Mouse (Mus musculus) lung, postnatal 25 days (tissue): ENCODE data around the gene Fam124b.

ENCODE experiments used
- DNase-seq: peaks from one replicate; pipeline ENCODE4 v3.0.0; 2022; ENCODE audit warnings: low spot score

Fam124b gene

DNA sequence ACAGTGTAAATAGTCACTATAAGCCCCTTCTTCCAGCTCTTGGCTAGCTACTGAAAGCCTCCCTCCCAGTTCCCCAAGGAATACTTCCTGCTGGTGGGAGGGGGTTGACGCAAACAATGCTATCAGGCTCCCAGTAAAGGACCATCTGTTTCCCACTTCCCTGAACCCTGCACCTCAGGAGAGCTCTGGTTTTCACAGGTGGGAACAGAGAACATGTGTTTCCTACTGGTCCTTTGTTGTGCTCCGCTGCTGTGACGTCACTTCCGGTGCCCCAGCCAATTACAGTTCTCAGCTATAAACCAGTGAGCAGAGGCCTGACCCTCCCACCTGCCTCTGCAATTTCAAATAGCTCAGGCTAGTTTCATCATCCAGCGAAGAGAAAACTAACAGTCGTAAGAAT, at the start of gene Fam124b:
Gene Fam124b, minus strand, starts transcription at position 206 of the 400 bp plus-strand sequence.
- DNase-seq: peak; percentile 61

GRCm38 (mm10) chr1:80260443-80260842, 42.2 kb upstream of the Fam124b start:
- no peak for DNase-seq

- DNase-seq: no peak
These were observed 40.4 kb upstream of the Fam124b start for GRCm38 (mm10) chr1:80258632-80259031.

GRCm38 (mm10) chr1:80253309-80253708, 35.0 kb upstream of the Fam124b start:
- no peak for DNase-seq

- DNase-seq: no peak
These were observed 32.0 kb upstream of the Fam124b start for GRCm38 (mm10) chr1:80250247-80250646.

- no peak for DNase-seq
These were observed 28.9 kb upstream of the Fam124b start for GRCm38 (mm10) chr1:80247131-80247530.

- DNase-seq: peak; percentile 10
These were observed 25.9 kb upstream of the Fam124b start for GRCm38 (mm10) chr1:80244123-80244522.

GRCm38 (mm10) chr1:80241579-80241978, 23.3 kb upstream of the Fam124b start:
- DNase-seq: no peak

GRCm38 (mm10) chr1:80240017-80240660, 21.9 kb upstream of the Fam124b start:
- no peak for DNase-seq

DNA sequence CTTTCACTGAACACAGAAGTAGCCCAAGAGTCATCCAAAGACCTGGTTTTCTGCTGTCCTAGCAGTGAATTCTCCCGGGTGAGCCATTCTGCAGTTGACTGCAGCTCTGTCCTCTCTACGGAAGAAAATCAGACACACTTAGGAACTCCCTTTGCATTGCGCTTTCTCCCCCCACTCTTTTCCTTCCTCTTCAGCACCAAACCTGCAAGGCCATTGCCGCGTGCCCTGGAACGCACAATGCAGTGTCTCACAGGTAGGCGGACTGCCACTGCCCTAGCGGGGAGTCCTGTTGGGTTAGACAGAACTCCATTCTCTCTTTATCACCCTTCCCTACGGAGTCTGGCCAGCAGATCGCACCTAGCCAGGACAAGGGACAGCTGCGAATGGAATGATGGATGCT, 21.2 kb upstream of the Fam124b start:
- no peak for DNase-seq

- DNase-seq: peak; percentile 31
These were observed 18.9 kb upstream of the Fam124b start for GRCm38 (mm10) chr1:80236951-80237702.

- no peak for DNase-seq
These were observed 17.9 kb upstream of the Fam124b start for GRCm38 (mm10) chr1:80236126-80236525.

GRCm38 (mm10) chr1:80230612-80231011, 12.3 kb upstream of the Fam124b start:
- DNase-seq: no peak

DNA sequence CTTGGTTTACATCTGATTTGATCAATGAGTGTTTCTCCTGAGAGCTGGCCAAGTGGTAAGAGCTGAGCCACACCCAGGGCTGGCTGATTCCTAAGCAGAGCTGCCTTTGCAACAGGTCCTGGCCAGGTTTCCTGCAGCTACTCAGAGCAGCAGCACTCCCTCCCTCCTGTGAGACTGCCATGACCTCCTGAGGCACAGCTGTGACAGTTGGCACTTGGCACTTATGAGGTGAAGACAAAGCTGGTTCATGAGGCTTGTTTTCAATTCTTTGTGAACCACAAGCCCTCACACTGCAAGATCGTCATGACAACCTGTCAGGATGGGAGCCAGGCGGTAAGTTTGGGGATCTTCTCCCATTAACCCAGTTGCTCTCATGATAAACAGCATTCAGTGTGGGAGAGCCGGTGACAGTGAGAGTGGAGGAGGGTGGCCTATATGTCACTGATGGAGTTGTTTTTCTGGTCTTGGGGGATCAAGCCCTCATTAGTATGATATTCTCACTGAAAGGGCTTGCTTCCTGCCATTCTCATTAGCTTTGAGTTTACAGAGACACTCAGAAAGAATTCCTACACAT, 6.7 kb upstream of the Fam124b start:
- DNase-seq: no peak

DNA sequence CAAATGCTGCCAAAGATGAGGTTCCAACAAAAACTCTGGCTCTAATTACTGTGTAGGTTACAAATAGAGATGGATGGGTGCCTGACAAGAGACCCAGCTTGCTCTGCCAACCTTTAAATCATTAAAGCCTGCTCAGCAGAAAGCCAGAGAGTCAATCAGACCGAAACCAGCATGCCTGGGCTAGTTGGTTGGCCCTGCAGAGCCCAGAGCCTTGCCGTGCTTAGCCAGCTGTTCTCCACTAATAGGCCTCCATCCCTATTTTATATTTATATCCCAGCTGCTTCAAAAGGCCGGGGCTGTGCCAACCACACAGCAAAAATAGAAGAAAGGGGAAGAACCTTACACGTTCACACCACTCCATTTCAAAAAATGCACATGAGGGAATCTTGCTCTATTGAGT, 2.9 kb upstream of the Fam124b start:
- DNase-seq: no peak

DNA sequence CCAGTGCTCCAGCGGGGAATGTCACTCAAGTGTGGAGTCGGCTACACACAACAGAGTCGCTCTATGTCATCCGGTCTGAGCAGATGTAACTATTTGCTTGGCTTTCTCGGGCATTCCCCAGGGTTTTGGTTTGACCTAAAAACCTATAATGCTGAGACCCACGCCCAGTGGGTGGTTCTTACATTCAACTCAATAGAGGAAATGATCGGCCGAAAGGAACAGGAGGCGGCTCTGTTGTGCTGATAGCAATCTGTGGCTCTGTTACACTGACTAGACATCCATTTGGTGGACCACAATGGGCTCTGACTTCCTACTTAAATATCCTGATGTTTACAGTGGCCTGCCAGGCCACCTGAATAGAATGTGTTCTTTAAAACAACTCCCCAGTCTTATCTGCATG, 4.4 kb downstream of the Fam124b start:
- peak; percentile 66 for DNase-seq

DNA sequence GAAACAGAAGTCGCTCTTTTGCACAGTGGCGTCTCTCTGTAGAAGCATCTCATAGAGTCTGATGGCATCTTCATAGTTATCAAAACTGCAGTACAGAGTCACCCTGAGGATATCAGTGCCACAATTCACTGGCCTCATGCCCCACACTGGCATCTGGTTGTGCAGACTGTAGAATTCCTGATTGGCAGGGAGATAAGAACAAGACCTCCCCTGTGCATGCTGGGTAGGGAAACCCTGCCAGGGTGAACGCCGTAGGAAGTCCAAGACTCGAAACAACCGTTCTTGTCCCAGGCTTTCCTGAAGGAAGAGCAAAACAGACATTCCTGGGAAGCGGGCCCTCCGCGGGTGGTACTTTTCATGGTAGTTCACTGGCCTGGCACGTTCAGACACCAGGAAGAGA, 5.1 kb downstream of the Fam124b start:
- peak; percentile 17 for DNase-seq

- no peak for DNase-seq
These were observed 16.0 kb downstream of the Fam124b start for GRCm38 (mm10) chr1:80202314-80202713.

GRCm38 (mm10) chr1:80192837-80193236, 25.4 kb downstream of the Fam124b start:
- DNase-seq: no peak

DNA sequence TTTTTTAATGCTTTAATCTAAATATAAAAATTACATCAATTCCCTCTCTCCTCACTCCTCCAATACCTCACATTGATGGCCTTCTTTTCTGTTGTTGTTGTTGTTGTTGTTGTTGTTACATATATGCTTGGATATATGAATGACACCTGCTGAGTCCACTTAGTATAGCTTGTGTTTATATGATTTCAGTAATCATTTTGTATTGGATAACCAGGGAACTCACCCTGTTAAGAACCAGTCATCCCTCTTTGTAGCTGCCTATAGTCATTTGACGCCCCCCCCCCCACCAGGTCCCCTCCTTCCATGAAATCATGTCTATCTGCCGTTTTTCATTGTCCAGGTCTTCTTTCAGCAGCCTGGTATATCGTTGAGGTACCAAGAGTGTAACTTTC, 36.9 kb downstream of the Fam124b start:
- no peak for DNase-seq

DNA sequence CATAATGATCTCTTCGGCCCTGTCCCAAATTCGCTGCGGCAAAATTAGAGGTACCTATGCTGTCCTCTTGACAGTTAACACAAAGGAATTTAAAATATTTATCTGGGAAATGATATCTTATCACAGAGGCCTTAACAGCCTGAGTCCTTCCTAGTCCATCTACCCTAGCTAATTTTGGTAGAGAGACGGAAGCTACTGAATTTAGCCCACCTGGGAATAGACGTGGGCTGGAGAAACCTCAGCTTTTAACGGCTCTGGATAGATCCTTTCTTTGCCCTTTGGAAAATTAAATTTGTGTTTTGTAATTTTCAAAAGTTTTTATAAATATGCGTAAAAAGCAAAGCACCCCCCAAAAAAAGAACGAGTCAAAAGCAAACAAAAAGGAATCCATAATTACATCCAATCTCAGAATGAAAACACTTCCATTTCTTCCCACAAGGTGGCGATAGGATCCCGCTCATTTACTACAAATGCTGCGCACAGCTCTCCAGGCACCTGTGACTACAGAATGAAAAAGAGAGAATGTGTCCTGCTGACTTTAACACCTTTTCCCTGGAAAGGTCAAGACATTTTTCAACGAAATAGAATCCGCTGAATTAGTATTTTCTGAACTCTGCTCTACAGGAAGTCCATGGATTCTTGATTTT, 37.4 kb downstream of the Fam124b start:
- peak; percentile 64 for DNase-seq

DNA sequence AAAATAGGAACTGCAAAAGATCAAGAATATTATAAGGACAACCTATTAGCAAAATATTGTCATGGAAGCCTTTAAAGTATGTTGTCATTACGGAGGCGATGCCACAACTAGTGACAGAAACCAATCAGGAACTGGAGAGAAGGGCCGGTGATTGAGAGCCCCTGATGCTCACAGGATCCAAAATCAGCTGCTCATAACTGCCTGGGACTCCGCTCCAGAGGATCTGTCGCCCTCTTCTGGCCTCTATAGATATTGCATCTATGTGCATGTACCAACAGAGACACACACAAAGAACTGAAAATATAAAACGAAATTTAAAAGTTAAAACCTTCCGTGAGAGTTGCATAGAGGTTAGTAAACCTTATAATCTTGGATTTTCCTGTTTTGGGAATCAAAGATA, 38.1 kb downstream of the Fam124b start:
- no peak for DNase-seq
